Mouse (Mus musculus) myocyte (in vitro differentiated cells): ENCODE data around the gene Mmrn2.

Experiments
- E2F4 ChIP-seq: IDR thresholded peaks from one replicate; pipeline ENCODE4 v1.6.1; 2011; ENCODE audit warnings: mild to moderate bottlenecking, control low read depth, moderate library complexity; ENCODE audit not compliant: insufficient read depth
- MAX ChIP-seq: IDR thresholded peaks from one replicate; pipeline ENCODE4 v1.6.1; 2011; ENCODE audit warnings: low read depth, mild to moderate bottlenecking, control low read depth
- MYOD1 ChIP-seq, 3 experiments: IDR thresholded peaks; one replicate each; pipeline ENCODE4 v1.6.1; 2011; ENCODE audit warnings: control low read depth in 2 of 3, low read depth in 2 of 3, mild to moderate bottlenecking in 2 of 3, moderate library complexity in 1 of 3; ENCODE audit not compliant: insufficient read length in 2 of 3, control insufficient read depth in 1 of 3
- MYOG ChIP-seq, 3 experiments: IDR thresholded peaks; one replicate each; pipeline ENCODE4 v1.6.1; 2011; ENCODE audit warnings: control low read depth in 2 of 3, low read depth in 2 of 3, mild to moderate bottlenecking in 2 of 3; ENCODE audit not compliant: insufficient read length in 2 of 3, control insufficient read depth in 1 of 3, insufficient read depth in 1 of 3
- POLR2A ChIP-seq: IDR thresholded peaks from one replicate; pipeline ENCODE4 v1.6.1; 2011; ENCODE audit warnings: low read depth, mild to moderate bottlenecking, control low read depth, moderate library complexity; ENCODE audit not compliant: insufficient read length
- POLR2AphosphoS2 ChIP-seq: IDR thresholded peaks from one replicate; pipeline ENCODE4 v1.6.1; 2011; ENCODE audit warnings: low read depth, control low read depth; ENCODE audit not compliant: insufficient read length
- REST ChIP-seq: IDR thresholded peaks from one replicate; pipeline ENCODE4 v1.6.1; 2011; ENCODE audit warnings: mild to moderate bottlenecking, control low read depth, moderate library complexity; ENCODE audit not compliant: insufficient read depth, insufficient read length
- SRF ChIP-seq: IDR thresholded peaks from one replicate; pipeline ENCODE4 v1.6.1; 2011; ENCODE audit warnings: low read depth; ENCODE audit not compliant: control insufficient read depth, insufficient read length
- TCF12 ChIP-seq: IDR thresholded peaks from one replicate; pipeline ENCODE4 v1.6.1; 2011; ENCODE audit warnings: mild to moderate bottlenecking, control low read depth; ENCODE audit not compliant: poor library complexity, insufficient read depth, severe bottlenecking
- TCF3 ChIP-seq: IDR thresholded peaks from one replicate; pipeline ENCODE4 v1.6.1; 2011; ENCODE audit warnings: low read depth, control low read depth; ENCODE audit not compliant: insufficient read length
- USF1 ChIP-seq: IDR thresholded peaks from one replicate; pipeline ENCODE4 v1.6.1; 2011; ENCODE audit warnings: low read depth, mild to moderate bottlenecking, control low read depth, moderate library complexity

GRCm38 (mm10) chr14:34450451-34450850, 75.2 kb downstream of the Mmrn2 start:
- TF ChIP-seq E2F4 = no peak
- no peak for TF ChIP-seq POLR2A
- TF ChIP-seq REST = no peak
- no peak for TF ChIP-seq MAX
- TF ChIP-seq TCF3 = no peak
- TF ChIP-seq TCF12 = no peak
- TF ChIP-seq SRF = no peak
- TF ChIP-seq USF1 = no peak
- TF ChIP-seq POLR2AphosphoS2 = no peak
- no peak for TF ChIP-seq MYOD1 (IDR thresholded peaks at IDR 0.05; ENCODE audit: control insufficient read depth in 1 of 3, insufficient read length in 2 of 3, low read depth in 2 of 3)
- no peak for TF ChIP-seq MYOG (IDR thresholded peaks at IDR 0.05; ENCODE audit: control insufficient read depth in 1 of 3, insufficient read depth in 1 of 3, insufficient read length in 2 of 3, low read depth in 2 of 3)
